Mouse (Mus musculus) spleen, embryonic (tissue): ENCODE measurements around the gene Usp31.

Experiments used
- CTCF ChIA-PET: fragments of 350-600 bp; sonication (Branson Sonifier 250); formaldehyde crosslinking; loops from one replicate; lab custom pipeline; 2022; lab: Charles Lee

The Usp31 gene

DNA sequence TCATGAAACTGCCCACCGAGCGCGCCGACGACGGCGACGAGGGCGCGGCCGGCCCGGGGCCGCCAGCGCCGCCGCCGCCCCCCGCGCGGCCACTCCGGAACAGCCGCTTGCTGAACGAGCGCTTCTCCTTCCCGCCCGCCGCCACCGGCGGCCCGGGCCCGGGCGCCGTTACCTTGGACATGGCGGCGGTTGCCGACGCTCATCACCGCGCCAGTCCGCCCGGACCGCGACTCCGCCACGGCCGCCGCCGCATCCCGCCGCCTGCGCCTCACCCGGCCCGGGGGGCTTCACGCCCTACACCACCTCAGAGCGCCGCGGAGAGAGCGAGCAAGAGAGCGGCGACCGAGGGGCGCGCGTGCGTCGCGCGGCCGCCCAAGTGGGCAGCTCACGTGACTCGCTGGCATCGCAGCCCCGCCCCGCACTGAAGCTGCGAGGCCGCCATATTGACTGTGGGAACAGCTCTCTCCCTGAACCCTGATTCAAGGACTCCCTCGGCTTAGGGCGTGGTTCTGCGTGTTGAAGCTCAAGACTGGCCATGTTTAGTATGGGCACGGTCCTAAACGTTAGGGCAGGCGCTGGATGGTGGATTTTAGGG is at the start of gene Usp31:
Usp31 (minus strand) TSS at position 181 of the 595 bp plus-strand sequence.
- CTCF ChIA-PET: no interaction called here

DNA sequence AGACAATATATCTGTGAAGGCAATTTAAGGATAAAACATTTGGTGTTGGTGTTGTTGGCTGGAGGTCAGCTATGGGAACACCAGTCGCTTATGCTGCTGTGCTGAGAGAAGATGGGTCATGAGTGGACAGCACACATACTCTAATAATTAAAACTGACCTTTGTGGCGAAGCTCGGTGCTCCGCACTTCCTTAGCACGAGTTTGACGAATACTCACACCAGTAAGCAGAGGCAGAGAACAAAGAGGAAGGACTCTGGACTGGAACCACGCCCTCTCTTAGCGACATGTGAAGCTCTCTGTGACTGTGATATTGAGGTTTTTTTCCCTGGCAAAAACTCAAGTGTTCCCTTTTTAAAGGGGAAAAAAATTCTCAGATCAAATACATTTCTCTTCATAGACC is 47.7 kb upstream of the Usp31 start:
- CTCF ChIA-PET: no interaction called here

DNA sequence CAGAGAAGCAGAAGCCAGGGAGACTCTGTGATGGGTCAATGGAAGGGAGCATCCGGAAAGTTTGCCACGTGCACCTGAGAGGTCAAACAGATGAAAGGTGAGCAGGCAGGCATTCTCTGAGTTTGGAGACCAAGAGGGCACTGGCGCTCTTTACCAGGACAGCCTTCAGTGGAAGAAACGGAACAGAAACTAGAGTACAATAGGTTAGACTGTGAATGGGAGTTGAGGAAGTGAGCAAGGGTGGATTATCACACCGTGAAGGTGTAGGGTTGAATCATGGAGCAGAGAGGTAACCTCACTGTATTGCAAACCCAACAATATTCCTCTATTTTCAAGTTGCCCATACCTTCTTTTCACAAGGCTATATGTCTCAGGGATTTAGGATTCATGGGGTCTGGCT is 43.2 kb upstream of the Usp31 start:
- CTCF ChIA-PET: no interaction called here

DNA sequence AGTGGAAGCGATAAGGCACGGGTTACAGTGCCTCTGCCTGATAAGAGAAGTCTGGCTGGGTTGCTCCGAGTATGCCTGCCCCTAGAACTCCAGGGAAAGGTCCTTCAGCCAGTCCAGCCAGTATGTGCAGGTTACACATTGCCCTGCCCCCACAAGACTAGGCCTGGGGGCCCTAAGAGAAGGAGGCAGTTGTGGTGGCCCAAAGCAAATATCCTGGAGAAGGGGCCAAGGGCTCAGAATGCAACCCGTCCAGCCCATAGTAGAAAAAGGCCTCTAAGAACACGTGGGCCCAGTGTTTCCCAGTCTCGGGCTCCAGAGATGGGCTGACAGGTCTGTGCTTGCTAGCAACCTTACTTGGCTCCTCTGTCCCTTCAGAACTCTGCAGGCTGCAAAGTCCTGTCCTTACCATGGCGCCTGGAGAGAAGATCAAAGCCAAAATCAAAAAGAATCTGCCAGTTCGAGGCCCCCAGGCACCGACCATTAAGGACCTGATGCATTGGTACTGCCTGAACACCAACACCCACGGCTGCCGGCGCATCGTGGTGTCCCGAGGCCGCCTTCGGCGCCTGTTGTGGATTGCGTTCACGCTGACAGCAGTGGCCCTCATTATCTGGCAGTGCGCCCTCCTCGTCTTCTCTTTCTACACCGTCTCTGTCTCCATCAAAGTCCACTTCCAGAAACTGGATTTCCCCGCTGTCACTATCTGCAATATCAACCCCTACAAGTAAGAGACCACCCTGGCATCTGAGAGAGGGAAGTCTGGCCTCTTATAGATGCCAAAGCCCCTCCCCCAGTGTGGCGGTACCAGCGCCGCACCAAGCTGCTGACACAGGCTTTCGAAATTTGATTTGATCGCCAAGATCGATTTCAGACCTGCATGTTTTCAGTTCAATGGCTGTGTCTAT is 30.7 kb upstream of the Usp31 start:
- CTCF ChIA-PET: no interaction called here

DNA sequence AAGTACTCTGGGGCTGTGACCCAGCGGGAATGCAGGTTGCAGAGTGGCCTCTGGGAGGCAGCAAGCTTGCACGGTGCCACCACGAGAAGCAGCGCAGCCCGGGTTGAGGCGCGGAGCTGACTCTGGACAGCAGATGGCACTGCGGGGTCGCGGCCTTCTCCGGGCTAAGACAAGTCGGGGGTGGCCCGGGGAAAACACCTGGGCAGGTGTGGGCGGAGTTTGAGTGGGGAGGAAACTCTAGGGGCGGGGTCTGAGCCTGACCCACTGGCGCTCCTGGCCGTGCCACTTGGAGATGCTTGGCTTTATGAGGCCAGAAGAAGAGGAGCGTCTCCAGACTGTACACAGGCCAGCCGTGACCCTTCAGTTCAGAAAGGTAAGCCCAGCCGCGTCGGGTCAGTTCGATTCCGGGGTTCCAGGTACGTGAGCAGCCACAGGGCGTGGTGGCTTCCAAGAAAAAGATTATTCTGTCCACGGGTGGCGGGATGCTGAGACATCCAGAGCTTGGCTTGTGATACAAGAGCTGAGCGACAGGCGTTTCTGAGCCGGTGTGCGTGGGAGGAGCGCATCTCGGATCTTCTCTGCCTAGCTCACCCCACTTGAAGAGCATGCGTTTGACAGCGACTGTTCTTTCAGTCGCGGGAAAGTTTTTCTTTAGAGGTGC is 27.2 kb upstream of the Usp31 start, which contains the start of gene Scnn1g:
Scnn1g (plus strand) TSS at position 309 of the 661 bp plus-strand sequence.
- CTCF ChIA-PET: interaction anchor here (0.6 kb wide), 1 partner anchor 1746 kb away, joined by 3 read pairs; no protein-coding TSS in a partner anchor

DNA sequence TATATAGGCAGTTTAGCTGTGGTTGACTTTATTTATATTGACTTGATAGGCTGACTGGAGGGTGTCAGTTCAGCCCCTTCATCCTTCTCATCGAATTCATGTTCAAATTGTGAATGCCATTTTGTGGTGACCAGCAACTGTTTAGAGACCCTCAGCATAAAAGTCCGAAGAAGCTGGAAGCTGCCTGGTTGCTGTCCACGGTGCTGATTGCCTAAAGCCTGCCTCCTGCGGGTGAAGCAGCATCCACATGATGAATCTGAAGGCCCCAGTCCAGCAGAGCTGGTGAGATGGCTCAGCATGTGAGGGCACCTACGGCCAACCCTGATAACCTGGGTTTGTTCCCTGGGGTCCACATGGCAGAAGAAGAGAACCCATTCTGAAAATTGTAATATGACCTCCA is 23.2 kb upstream of the Usp31 start:
- CTCF ChIA-PET: no interaction called here

DNA sequence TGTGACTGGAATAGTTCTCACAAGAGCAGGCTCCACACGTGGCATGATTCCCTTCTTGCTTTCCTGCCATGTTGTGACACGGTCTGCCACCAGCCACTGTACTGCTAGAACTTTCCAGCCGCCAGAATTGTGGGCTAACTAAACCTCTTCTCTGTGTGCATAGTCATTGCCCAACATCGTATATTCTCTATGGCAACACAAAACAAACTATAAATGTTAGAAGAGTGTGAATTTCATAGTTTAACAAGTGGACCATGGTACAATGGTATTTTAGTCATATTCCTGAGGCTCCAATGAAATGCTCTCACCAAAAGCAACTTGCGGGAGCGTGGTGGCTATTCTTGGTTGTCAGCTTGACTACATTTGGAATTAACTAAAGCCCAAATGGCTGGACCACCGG is 10.0 kb upstream of the Usp31 start:
- CTCF ChIA-PET: no interaction called here

DNA sequence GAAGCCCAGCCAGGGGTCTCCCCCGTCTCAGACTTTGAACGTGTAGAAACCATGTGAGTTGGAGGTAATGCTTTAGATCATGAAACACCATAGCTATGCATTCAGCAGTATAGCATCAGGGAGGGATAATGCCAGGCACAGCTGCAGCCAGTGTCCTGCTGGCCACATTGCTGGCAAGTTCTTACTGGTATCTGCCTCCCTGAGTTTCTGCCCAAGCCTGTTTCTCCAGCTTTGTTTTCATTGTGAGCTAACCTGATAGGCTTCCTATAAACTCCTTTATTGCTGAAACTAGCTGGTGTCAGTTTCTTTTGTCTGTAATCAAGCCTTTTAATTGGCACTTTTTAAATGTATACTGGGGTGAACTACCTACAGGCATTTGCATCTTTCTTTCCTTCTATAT is 4.1 kb upstream of the Usp31 start:
- CTCF ChIA-PET: no interaction called here

DNA sequence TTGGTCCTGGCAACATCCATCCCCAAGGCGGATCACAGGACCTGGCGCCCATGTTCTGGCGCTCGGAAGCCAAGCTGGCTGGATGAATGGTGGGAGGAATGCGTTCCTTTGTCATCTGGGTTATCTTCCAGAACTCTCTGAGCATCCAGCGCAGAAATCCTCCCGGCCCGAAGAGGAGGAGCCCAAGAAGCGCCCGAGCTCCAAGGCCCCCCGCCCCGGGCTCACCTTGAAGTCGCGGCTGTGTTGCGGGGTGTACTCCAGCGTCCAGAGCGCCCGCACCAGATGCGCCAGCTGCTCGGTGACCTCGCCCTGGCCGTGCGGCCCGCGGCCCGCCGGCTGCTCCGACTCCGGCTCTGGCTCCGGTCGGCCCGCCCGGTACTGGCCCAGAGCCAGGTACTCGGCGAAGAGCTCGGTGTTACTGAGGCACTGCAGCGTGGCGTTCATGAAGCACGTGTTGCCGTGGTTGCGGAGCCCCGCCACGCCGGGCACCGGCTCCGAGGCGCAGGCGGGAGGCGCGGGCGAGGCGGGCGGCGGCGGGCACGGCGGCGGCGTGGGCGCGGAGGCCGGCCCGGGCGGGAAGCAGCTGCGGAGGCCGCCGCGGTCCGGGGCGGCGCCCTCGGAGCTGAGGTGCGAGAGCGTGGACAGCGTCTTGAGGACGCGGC is 511 bp downstream of the Usp31 start:
- CTCF ChIA-PET: no interaction called here

DNA sequence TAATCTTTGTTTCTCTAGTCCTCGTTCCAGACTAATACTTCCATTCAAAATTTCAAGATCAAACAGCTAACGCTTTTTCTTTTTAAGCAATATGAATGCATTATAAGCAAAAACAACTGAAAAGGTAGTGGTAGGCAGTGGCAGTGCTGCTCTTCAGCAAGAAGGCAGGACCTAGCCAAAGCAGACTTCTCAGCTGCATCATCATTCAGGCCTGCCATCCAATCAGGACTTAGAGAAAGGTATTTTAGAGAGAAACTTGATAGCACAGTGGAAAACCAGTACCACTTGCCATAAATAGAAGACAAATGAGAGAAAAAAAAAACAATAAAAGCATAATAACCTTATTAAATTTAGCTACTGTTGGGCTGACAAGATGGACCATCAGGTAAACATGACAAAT is 2.0 kb downstream of the Usp31 start:
- CTCF ChIA-PET: no interaction called here

DNA sequence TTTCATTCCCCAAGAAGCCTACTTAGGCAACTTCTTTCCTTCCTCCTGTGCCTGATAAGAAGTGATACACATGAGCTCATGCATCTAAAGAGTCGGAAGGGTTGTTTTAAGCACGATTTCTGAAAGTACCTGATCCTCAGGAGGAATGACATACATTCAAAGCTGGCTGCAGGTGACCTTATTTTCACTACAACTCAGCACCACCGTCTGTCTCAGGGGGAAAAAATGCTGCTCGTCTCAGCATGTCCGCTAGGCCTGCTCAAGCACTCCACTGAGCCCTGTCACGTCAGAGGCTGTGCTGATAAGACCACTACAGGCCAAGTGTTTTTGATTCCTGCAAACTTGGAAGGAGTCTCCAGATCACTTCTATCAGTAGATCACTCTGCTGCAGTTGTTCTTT is 5.1 kb downstream of the Usp31 start:
- CTCF ChIA-PET: no interaction called here

DNA sequence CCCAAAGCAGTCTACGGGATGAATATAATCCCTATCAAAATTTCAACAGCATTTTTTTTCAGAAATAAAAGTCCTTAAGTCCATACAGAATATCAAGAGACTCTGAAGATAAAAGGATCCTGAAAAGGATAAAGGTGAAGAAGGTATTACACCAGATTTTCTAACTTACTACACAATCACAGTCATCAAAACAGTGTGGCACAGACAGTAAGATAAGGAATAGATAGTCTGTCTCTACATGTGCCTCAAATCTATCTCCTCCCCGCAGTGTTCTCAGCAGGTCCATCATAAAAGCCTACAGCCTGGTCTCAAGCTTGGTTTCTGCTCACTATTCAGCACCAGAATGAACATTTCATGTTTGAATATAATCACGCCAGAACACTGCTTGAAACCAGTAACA is 6.6 kb downstream of the Usp31 start:
- CTCF ChIA-PET: no interaction called here

DNA sequence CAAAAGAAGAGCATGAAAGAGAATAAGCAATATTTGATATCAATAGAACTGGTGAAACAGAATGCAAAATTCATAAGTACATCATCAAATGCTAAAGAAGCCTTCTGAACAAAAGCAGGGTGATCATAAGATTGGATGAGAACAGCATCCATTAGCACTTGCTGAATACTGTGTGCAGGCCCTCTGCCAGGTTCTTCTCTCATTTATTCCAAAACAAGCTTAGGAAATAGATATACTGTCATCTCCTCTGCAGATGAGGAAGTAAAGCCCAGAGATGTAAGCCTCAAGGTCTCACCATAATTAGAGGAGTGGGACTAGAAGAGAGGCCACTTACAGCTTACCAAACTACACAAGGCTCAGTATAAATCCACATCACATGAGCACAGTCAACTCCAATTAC is 7.8 kb downstream of the Usp31 start:
- CTCF ChIA-PET: no interaction called here

DNA sequence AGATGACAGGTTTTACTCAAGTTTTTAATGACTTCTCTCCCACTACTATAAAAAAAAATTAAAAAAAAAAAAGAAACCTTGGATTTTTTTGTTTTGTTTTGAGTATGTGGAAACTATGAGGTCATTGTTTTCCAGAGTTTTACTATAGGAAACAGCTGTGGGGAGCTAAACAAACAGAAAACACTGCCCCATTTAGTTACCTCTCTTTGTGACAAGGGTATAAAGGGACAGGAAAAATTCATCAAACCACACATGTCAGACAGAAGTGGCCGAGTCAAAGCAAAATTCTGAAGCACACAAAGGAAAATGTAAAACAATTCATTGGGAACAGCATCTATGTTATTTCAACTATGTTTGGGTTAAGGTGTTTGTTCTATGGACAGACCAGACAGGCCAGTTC is 9.5 kb downstream of the Usp31 start:
- CTCF ChIA-PET: no interaction called here

DNA sequence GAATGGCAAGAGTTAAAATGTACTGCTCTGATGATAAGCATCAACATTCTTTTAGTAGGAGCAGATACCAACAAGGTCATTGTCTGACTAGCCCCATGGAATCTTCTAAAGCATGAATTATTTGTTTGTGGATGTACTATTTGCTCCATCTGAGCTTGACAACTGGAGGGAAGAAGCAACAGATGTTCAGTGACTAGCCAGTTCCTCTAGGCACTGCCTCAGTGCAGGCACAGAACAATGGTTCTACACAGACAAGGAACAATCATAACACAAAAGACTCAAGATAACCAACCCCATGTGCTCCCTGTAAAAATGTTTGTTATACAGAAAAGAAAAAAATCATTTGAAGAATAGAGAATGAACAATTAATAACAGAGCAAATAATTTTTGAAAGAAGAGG is 9.9 kb downstream of the Usp31 start:
- CTCF ChIA-PET: no interaction called here

DNA sequence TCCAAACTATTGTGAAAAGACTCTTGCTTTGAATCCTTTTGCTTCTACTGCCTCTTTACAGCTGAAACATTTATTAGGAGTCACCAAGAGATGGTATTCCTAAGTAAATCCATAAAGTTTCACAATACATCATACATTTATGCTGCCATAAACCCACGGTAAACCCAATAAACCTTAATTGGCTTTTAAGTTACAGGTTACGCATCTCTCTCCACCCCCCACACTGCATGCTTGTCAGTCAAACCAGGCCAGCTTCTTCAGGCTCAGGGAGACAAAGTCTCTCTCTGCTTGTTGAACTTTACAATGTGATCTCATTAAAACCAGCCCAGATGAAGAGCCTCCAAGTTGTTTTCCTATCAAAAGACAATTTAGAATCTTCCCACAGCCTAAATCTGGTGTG is 15.2 kb downstream of the Usp31 start:
- CTCF ChIA-PET: no interaction called here

DNA sequence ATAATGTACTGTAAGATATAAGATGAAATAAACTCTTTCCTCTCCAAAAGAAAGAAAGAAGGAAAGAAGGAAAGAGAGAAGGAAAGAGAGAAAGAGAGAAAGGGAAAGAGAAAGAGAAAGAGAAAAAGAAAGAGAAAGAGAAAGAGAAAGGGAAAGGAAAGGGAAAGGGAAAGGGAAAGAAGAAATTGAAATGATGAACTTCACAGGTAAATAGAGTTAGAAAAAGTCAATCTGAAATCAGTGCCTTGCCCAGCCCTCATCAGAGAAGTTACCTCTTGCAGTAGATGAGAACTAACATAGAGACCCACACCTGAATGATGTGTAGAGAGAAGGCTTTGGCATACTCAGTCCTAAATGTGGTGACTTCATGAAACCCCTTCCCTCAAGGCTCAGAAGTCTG is 17.7 kb downstream of the Usp31 start:
- CTCF ChIA-PET: no interaction called here

DNA sequence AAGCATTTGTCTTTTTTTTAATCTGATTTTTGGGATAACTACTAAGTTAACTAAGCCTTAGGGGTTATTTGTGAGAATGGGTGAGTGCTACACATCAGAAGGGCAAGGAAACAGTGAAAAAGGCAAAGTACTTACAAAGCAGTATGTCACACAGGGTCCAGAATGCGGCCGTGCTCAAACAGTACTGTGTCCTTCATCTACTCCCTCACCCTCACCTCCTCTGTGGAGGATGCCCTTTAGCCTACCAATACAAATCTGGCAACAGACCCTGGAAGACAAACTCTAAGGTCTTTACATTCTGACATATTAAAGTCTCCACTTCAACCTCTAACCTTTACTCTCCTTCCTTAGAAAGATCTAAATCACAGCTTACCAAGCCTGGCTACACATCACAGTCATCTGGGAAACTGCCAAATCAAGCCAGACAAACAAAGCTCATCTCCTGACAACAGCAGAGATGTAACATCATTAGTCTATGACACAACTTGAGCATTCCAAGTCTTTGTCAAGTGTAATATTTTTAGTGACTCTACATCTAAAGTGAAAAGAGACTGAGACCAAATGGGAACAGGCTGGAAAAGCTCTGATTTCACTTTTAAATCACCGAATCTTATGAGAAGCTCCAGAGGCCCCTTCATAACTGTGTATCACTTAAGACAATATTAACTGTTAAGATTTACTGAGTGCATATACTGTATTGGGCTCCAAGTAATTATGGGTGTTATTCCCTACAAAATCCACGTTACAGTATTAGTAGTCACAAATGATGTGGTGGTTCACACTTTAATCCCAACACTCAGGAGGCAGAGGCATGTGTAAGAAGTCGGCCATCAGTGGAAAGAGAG is 21.7 kb downstream of the Usp31 start:
- CTCF ChIA-PET: no interaction called here

DNA sequence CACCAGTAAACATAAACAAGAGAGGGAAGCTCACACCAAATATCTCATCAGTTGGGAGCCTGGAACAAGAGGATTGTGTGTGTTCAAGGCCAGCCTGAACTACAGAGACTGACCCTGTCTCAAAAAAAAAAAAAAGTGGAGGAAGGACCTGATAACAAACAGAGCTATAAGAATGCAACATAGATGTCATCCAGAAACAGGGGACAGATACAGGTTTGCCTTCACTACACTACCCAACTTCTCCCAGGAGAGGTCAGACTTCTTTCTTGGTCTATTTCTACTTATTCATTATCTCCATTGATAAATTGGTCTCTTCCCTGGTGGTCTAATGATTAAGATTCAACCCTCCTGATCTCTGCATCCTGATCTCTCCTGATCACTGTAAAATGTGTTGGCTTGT is 25.9 kb downstream of the Usp31 start:
- CTCF ChIA-PET: no interaction called here

DNA sequence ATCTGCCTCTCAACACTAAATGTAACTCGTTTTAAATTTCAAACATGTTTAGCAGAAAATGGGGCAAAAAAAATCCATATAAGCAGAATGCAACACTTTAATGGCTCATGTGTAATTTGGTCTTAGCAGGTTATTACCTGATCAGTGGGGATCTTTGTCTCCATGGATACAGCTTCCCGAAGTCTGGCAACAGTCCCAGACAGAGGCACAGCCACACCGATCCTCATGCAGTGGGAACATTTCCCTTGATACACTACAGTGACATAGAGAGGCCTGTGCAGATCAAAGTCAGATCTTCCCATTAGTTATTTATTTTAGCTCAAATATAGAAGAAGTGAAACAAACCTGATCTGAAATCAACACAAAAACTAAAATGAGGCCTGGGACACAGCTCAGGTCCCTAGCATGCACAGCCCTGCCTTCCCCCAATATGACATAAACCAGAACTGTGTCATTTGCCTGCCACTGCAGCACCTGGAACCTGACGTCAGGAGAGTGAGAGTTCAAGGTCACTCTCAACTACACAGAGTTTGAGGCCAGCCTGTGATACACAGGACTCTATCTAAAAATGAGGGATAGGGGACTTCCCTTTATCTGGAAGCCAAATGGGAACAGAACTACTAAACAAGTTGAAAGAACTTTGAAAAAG is 29.8 kb downstream of the Usp31 start:
- CTCF ChIA-PET: no interaction called here

DNA sequence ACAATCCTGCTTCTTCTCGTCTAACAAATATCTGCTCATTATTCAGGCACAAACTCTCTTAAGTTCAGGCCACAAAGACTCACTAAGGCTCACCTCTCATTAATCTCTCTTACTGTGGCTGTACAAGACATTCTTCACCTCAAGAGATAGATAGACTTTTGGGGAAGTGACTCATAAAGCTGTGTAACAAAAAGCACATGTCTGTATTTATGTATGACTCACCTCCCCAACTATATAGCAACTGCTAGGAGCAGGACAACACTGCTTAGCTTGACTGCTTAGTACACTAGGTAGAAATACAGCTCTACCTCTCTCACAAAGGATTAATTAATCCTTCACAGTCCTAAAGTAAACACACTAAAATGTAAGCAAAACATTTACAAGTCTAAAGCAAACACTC is 46.3 kb downstream of the Usp31 start:
- CTCF ChIA-PET: no interaction called here
